Mouse (Mus musculus) c-Kit-positive CD71-negative TER-119-negative erythroid progenitor cells, embryonic 14.5 days (primary cell): ENCODE results near the gene Runx3.

ENCODE experiments used
- DNase-seq: peaks from one replicate; pipeline ENCODE4 v3.0.0-alpha.2; 2013; ENCODE audit warnings: low read depth

Gene Runx3

DNA sequence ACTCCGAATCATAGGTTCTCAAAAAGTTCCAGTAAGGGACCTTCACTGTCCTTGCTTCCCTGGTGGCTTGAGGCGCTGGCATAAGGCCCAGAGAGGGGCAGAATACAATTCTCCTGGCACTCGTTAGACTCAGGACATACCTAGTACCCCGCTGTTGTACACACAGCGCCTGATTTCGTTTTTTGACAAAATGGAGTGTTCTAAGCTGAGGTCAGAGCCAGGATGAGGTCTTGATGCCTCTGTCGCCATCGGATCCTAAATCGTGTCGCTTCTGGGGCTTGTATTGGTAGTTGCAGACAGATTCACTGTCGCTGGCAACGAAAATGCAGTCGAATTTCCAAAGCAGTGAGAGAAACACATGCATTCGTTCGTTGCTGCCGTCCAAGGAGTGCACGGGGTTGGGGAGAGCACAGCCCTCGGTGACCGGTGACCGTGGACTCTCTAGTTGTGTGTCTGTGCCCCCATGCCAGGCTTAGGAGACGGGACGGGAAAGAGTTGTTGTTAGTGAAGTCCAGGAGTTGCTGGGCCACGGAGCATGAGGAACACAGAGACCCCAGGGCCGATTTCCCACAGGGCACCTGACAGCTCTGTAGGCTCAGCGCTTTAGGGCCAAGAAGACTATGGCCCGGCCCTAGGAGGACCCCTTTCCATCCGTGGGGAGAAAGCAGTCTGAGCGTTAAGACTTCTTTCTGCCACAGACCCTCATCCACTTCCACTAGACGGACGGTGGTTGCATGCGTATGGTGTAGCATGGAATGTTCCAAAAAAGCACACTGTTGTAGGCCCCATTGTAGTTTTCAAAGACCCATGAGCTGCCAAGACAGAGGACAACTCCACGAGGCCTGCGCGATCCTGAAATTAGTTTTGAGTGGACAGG is 30.9 kb downstream of the Runx3 start:
- DNase-seq = no peak

DNA sequence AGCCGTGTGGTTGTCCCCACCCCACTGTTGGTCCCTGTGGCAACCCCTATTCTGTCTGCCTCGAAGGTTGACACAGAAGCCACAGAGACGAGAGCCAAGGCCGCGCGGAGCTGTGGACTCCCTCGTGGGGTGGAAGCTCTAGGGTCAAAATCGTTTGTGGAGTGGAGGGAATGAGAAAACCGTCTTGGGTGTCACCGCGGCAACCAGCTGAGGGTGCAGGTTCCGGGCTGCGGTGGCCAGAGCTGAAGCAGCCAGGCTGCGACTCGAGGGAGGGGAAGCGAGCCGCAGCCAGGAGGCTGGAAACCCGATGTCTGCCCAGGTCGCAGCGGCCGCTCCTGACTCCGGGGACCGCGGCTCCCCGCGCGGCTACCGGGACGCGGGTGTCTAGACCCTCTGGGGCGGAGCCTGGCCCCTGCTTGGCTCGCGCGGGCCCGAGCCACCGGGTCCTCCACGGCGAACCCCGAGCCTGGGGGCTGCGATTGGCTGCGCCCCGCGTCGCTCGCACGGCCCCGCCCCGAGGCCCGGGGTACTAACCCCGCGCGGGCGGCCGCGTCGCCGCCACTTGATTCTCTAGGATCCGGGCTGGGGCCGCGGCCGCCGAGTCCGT is 31.6 kb downstream of the Runx3 start:
- DNase-seq = no peak

DNA sequence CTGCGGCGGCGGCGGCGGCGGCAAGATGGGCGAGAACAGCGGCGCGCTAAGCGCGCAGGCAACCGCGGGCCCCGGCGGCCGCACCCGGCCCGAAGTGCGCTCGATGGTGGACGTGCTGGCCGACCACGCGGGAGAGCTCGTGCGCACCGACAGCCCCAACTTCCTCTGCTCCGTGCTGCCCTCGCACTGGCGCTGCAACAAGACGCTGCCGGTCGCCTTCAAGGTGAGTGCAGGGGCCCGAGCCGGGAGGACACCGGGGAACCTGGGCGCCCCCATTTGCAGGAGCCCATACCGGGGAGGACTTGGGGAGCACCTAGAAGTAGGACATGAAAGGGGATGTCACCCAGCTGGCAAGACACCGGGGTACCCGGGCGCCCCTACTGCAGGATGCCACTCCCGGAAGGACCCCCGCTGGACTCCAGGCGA is 32.4 kb downstream of the Runx3 start:
- DNase-seq = no peak

DNA sequence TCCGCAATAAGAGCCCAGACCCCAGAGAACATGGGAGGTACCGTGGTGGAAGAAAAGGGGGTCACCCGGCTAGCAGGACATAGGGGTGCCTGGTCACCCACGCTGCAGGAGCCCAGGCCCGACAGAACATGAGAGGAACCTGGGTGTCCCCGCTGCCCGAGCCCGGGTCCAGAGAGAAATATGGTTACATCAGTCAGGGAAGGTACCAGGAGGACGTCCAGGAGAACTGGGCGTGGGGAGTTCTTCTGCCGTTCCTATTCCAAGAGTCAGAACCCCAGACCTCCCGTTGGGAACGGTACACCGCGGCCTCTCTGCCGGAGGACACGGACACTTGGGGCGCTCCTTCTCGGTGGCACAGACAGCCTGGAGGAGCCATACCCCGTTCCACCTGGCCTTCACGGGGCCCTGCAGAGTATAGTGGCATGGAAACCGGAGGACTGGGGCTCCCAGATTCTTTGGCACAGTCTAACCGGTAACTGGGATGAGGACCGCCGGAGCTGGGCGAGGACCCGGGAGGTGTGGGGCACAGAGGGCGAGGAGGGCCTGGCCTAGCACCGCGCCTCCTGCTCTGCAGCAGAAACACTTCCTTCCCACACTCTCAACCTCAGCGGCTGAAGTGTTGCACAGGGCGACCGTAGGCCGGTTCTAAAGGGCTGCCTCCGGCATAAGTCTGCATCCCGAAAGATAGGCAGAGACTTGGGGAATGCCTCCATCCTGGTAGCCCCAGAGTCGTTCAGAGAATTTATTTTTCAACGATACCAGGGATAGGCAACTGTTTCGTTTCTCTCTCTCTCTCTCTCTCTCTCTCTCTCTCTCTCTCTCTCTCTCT is 33.0 kb downstream of the Runx3 start:
- no peak for DNase-seq

DNA sequence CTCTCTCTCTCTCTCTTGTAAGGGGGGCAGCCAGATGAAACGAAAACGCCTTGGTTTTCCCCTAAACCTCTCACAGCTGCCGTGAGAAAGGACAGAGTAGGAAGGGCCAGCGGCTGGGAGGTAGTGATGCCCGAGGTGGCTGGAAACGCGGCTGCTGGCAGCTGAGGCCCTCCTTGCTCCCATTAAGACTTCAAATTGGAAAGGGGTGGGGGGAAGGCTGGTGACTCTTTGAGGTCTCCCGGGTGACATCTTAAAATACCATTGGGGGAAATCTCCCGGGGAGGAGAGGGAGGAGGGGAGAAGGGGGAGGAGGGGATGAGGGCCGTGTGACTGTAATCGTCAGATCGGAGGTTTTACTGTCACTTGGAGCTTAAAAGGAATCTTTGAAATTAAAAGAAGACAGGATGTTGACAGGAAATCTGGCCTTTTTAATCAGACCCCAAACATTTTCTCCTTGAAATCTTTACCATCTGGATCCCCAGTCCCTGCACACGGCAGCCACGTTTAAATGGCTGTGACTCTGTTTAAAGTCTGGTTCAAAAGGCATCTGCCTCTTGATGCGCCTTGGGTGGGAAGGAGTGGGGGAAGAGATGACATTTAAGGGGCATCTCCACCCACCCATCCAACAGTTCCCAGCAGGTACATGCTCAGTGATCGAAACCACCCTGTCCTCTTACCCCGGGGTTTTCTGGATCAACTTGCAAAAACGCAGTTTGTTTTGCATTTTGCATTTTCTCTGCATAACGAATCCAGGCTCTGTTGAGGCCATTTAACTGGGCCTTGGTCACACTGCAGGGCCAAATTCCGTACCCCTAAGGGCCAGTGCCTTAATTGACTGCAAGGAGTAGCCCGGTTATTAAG is 33.9 kb downstream of the Runx3 start:
- no peak for DNase-seq

DNA sequence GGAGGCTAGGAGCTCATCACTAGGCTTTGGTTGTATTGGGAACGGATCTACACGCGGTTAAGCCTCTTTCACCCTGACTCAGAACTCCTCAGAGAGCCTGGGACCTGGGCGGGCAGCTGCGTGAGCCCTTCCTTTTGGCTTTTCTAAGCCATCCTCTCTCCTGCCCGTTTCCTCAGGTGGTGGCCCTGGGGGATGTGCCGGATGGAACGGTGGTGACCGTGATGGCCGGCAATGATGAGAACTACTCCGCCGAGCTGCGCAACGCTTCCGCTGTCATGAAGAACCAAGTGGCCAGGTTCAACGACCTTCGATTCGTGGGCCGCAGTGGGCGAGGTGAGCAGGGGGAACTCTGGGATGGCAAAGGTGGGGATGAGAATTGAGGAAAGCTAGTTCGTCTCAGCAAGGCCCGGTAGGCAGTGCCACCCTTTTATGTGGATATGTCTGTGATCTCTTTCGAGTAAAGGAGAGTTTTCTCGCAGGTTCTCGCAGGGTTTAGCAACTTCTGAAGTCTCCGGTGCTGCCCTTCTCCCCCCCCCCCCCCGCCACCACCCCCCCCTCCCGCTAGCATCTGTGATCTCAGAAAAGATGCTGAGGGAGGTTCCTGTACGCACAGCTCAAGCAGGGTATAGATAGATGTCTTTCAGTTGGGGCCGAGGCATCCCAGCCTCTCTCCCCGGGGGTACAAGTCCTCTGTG is 34.8 kb downstream of the Runx3 start:
- no peak for DNase-seq

DNA sequence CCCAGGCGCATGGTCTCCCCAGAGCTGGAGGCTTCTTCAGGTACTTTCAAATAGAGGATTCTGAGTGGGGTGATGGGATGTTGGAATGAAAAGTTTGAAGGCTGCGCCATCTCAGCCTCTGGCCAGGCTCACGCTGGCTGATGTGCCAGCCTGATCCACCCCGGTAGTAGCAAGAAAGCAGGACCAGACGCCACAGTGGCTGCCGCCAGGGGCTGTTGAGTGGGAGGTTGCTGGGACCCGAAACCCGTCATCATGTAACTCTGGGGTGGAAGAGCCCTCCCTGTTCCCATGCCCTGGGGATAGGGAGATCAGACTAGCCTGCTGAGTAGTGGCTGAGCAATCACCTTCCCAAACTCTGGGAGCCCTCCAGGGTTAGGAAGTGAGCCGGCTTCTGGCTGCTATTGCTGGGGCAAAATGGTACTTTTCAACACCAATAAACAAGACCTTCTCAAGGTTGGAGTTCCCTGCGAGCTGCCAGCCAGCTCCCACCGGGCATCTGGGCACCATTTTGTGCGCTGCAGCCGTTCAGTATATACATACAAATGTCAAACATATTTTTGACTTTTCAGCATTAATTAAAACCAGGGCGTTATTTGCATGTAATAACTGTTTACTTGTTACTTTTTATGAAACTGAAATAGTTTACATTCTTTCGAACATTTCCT is 35.5 kb downstream of the Runx3 start:
- DNase-seq = no peak

DNA sequence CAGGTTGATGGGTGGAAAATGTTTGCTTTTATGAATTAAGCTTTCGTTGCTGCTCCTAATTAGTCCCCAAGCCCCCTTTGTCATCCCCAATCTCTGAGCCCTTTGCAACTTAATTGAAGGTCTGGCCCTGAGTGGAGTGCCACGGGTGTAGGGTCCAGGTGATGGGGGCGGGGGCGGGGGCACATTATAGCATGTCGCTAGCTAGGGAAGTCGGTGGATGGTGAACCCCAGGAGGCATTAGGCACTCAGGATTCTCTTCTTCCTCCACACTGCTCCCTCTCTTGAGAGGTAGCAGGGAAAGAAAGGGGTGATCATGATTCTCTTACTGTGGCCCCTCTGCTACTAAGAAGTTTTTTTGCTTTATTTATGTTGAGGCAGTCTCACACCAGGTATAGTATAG is 36.1 kb downstream of the Runx3 start:
- DNase-seq = no peak

DNA sequence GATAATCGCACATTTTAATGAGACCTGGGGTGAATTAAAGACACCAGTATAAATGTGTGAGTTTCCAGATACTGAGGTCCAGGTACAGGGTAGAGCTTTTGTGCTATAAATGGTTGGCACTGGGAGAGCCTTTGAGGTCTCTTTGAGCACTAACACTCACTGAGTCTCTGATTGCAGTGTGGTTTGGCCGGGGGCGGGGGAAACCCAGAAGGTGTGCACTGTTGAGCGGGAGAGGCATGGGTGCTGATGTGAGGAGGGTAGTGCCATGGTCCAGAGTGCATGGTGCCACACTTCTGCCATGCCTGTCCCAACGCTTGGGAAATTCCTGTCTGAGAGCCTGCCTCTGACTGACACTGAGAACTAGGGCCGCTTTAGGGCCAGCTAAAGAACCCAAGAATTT is 36.9 kb downstream of the Runx3 start:
- no peak for DNase-seq

DNA sequence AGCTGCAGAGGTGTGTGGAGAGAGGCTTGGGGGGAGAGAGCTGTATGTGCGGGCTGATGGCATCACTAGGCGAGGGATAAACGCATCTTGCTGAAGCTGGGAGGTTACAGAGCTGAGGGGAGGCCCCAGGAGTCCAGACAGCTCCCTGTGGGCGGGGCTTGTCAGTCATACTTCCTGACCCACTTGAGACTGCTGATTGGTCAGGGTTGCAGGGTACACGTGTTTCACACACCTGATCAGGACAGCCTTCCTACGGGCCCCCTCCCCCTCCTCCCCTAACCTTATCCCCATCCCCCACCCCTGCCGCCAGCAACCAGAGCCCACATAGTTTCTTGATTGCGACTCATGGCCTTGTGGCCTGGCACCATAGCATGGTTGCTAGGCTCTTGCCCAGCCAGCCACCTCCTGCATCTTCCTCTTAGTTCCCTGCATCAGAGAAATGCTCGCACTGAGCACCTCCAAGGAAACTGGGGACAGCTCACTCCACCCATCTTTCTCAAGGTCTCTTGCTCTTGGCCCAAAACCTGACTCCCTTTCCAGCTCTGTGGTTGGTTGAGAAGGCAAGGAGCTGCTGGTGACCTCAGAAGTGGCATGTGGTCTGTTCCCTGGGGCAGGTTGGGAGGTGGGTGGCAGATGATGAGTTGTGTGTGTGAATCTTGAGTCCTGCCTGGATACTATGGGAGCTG is 38.4 kb downstream of the Runx3 start:
- DNase-seq = no peak

DNA sequence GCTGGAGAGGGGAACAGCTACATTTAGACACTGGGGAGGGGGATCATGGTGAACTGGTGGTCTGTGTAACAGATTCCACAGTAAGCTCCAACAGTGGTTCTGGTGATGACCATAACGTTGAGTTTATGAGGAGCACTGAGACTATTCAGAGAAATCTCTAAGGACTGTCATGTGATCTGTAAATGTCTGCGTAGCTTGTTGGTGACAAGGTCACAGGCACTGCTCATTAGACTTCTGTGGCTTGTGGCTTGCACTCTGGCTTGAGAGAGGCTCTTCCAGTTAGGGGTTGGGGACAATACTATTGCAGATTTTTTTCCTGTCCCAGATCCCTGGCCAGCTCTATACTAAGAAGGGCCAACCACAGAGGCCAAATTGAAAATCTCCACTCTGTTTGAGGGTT is 39.2 kb downstream of the Runx3 start:
- no peak for DNase-seq

DNA sequence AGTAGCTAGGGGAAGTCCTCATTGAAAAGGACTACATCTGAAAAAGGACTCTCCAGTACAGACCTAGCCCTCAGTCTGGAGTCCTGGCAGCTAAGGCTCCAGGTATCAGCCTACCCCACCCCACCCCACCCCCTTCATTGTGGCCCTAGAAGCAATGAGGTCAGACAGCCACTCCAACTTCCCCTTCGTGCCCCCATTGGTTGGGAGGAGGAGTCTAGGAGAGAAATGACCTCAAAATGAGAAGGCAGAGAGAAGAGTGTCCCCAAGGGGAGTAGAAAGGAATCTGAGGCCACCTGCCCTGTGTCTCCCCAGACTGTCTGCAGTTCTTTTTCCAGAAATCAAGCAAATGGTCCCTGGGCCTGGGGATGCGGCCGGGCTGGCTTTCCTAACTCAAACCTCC is 39.7 kb downstream of the Runx3 start:
- no peak for DNase-seq

DNA sequence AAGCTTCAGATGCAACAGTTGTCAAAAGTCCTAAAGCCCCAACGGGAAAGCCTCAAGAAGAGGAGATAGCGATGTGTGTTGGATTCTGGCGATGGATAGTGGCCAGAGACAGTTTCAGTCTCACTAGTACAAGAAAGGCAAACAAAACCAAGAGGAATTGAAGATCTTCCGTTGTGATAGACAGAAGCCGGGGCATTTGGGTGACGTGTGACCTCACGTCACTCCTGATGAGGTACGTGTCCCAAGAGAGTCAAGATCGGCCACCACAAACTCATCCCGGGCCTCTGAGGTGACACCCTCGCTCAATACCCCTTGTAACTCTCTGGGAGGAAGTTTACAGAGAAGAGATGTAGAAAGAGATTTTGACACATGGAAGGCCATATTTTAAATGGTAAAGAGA is 41.0 kb downstream of the Runx3 start:
- DNase-seq = no peak

DNA sequence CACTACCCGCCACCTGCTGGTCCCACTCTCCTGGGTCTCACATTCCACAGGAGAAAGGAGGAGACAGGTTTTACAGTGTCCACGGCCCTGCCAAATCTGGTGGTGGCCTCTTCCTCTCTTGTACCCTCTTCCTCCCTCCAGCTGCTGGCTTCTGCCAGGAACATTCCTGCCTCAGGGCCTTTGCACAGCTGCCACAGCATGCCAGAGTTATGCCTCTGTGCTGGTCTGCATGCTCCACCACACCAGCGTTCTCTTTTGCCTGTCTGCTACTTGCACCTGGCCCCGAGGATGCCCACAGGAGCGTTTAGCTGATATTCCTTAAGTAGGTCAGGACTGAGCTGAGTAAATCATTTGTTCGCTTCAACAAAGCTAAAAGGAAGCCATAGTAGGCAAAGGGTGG is 45.3 kb downstream of the Runx3 start:
- DNase-seq = no peak

DNA sequence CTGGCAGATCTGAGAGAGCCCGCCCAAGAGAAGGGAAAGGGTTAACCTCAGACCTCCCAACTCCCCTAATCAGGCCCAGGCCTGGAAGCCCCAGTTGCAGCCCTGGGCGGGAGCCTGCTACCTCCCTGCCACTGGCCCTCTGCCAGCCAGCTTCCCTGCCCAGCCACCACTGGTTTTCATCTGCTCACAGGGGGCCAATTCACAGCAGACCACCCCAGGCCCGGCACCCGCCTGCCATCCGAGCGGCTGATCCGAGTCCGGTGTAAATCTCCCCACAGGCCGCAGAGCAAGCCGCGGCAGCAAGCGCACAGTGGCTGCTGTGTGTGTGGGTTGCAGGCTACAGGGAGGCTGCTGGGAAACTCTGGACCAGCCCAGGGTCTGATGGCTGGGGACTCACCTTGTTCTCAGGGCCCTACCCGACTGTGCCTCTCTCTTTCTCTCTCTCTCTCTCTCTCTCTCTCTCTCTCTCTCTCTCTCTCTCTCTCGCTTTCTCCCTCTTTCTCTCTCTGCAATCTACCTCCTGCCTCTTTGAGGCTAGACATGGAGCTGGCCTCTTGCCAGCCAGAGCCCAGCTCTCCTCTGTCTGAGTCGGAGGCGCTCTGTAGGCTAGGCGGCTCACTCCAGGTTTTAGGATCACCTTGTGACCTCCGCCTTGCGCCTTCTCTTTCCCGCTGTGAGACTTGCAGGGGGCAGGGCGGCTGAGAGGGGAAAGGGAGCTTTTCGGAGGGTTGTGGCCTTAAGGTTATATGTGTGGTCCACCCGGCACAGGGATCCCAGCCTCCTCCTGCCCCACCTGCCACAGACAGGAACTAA is 46.2 kb downstream of the Runx3 start:
- no peak for DNase-seq

DNA sequence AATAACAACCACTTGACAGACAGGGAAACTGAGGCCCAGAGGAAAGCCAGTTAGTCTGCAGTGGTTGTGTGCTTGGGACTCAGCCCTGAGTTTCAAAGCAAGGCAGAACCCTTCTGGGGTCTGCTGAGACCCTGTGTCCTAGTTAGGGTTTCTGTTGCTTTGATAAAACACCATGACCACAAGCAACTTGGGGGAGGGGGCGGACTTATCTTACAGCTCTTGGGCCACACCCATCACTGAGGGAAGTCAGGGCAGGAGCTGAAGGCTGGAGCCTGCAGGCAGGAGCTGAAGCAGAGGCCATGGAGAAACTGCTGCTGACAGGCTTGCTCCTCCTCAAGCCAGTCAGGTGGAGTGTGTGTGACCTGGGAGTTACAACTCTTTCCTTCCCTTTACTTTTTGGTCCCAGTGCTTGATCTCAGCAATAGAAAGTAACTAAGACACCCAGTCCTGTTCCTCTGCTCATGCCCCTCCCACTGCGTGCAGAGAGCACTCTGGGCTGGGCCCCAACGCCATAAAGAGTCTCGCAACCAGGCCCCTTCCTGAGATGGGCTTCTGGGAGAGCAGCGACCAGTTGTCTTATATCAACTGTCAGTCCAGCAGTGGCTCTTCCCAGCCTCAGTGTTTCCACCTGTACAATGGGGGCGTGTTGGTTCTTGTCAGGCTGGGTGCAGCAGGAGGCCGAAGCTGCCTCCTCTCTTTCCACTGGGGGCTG is 47.5 kb downstream of the Runx3 start:
- no peak for DNase-seq

DNA sequence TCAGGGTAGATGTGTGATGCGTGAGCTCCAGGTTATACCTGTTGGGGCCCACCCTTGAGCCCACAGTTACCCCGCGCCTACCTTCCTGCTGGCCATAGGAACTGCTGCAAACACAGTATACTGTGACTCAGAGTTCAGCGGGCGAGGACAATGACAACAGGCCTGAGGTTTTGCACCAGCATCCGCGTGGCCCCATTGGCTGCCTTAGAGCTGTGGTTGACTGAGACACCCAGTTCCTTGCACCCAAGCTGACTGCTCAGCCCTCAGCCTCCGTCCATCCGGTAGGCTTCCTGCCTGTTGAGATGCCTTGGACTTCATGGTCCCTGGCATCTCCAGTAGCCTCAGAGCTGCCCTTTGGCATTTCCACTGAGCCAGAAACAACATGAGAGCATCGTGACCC is 48.6 kb downstream of the Runx3 start:
- no peak for DNase-seq

DNA sequence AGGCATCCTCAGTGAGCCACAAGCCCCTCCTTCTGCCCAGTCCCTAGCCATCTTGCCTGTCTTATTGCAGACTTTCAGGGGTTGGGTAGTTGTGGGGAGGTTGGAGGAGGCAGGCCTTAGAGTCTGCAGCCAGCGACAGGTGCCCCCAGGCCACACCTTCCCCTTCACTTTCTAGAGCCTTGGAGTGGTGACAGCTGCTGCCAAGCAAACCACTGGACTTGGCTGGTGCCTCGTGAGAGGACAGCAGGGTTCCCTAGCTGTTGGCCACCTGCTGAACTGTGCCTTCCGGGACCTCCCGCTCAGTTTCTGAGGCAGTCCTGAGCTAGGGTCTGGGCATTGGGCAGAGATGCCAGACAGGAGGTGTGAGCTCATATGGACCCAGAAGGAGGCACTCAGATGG is 49.0 kb downstream of the Runx3 start:
- no peak for DNase-seq
